8 mouse cellular contexts compared by ENCODE assay signal in genomic region chr8:12672056-12672881, GRCm38 (mm10). TPM values are rescaled to one million over a fixed set of nuclear protein-coding genes. Genes with fewer than 3 reads are reported as not detected.
DNase-seq lines count a peak whose midpoint lies in the region; ATAC-seq lines count a peak whose summit lies in the region.

TSS of gene Tubgcp3 (minus strand) at chr8:12672248.

- DNase-seq in CD4-positive helper T cell, adult 2 months (ENCODE audit: low read depth, low spot score): peak; percentile 92
- peak; percentile 82 for DNase-seq in brain, embryonic 18.5 days (ENCODE audit: low read depth, low spot score)
- DNase-seq in kidney, postnatal 10 days: peak; percentile 94
- DNase-seq in natural killer cell, adult 2 months (ENCODE audit: low spot score in 2 of 2): peak; percentile 67 to 77

- ATAC-seq in erythroid progenitor cell, adult 5-6 weeks (replicated peaks; ENCODE audit: low FRiP score, poor library complexity, severe bottlenecking): peak; percentile 88
- ATAC-seq in heart, embryonic 13.5 days (ENCODE audit: extremely low read depth, insufficient number of reproducible peaks, low FRiP score, low TSS enrichment): peak; percentile 78
- peak; percentile 83 for ATAC-seq in liver, embryonic 12.5 days
- ATAC-seq in stomach, embryonic 15.5 days (ENCODE audit: insufficient read depth, low FRiP score, low read depth): peak; percentile 87

- H3K4me1 ChIP-seq in heart, embryonic 13.5 days: peaks cover 21% of the 10 kb centered on the region
- H3K4me1 ChIP-seq in liver, embryonic 12.5 days: peaks cover 30% of the 10 kb centered on the region
- H3K4me1 ChIP-seq in stomach, embryonic 15.5 days: peaks cover 8% of the 10 kb centered on the region; the same call in 1 of the 2 replicates

- H3K4me2 ChIP-seq in heart, embryonic 13.5 days: peak within 1 kb of the TSS; percentile 91
- H3K4me2 ChIP-seq in liver, embryonic 12.5 days: peak within 1 kb of the TSS; percentile 78
- H3K4me2 ChIP-seq in stomach, embryonic 15.5 days: peak within 1 kb of the TSS; percentile 87

- no peaks in the 10 kb centered on the region for H3K36me3 ChIP-seq in heart, embryonic 13.5 days
- peaks cover 24% of the 10 kb centered on the region for H3K36me3 ChIP-seq in liver, embryonic 12.5 days
- H3K36me3 ChIP-seq in stomach, embryonic 15.5 days: no peaks in the 10 kb centered on the region

- H3K4me3 ChIP-seq in heart, embryonic 13.5 days: peak within 1 kb of the TSS; percentile 99
- peak within 1 kb of the TSS; percentile 97 for H3K4me3 ChIP-seq in liver, embryonic 12.5 days
- H3K4me3 ChIP-seq in stomach, embryonic 15.5 days (replicated peaks): peak within 1 kb of the TSS; percentile 83

- H3K9me3 ChIP-seq in heart, embryonic 13.5 days: no peaks in the 10 kb centered on the region
- H3K9me3 ChIP-seq in liver, embryonic 12.5 days (replicated peaks): no peaks in the 10 kb centered on the region
- H3K9me3 ChIP-seq in stomach, embryonic 15.5 days: no peaks in the 10 kb centered on the region

- peak within 1 kb of the TSS; percentile 96 for H3K9ac ChIP-seq in heart, embryonic 13.5 days
- H3K9ac ChIP-seq in liver, embryonic 12.5 days: peak within 1 kb of the TSS; percentile 92
- H3K9ac ChIP-seq in stomach, embryonic 15.5 days: peak within 1 kb of the TSS; percentile 76

- H3K27me3 ChIP-seq in heart, embryonic 13.5 days (replicated peaks): peaks cover 39% of the 10 kb centered on the region
- H3K27me3 ChIP-seq in liver, embryonic 12.5 days (replicated peaks): peaks cover 22% of the 10 kb centered on the region
- H3K27me3 ChIP-seq in stomach, embryonic 15.5 days (replicated peaks): peaks cover 8% of the 10 kb centered on the region; the same call in 1 of the 2 replicates

- H3K27ac ChIP-seq in heart, embryonic 13.5 days (replicated peaks): peak within 1 kb of the TSS; percentile 73
- peak within 1 kb of the TSS; percentile 84 for H3K27ac ChIP-seq in liver, embryonic 12.5 days
- peak within 1 kb of the TSS; percentile 55; the same call in 1 of the 2 replicates for H3K27ac ChIP-seq in stomach, embryonic 15.5 days

- WGBS in heart, embryonic 13.5 days: 1% methylated on average over 65 of the region's 65 CpGs
- 3% methylated on average over 65 of the region's 65 CpGs for WGBS in liver, embryonic 12.5 days (ENCODE audit: insufficient replicate concordance)
- WGBS in stomach, embryonic 15.5 days: under 1% methylated on average over 65 of the region's 65 CpGs

RNA-seq across cellular contexts. Expression of gene Tubgcp3, which starts in this region (rescaled TPM):
- 58.4 and 65.4 TPM in 2 replicates for total RNA-seq in erythroid progenitor cell, adult 5-6 weeks (2015; ENCODE audit: low replicate concordance)
- total RNA-seq in erythroid progenitor cell, adult 5-6 weeks (2017; ENCODE audit: low replicate concordance): 58.9 and 83.2 TPM in 2 replicates
- 22.7 and 23.4 TPM in 2 replicates for polyA plus RNA-seq in heart, embryonic 13.5 days (2015; fragmentation: Nextera tagmentation; extraction: Ambion mirVana)
- 38.7 TPM in 2 replicates for polyA plus RNA-seq in liver, embryonic 12.5 days (2016; fragmentation: Nextera tagmentation; extraction: Ambion mirVana)
- polyA plus RNA-seq in stomach, embryonic 15.5 days (2015; fragmentation: Nextera tagmentation; extraction: Ambion mirVana): 37.5 and 39.8 TPM in 2 replicates

Comparison
In these comparisons a context has a peak if more than half of its experiments do, and no peak if none do; other contexts are left out.
1. Peak in every context shown above with its lines: DNase-seq, ATAC-seq, H3K4me3 ChIP-seq and H3K27ac ChIP-seq.